Mouse (Mus musculus) cerebral cortex, adult 2 months (tissue): ENCODE measurements around the gene Stxbp2.

Experiments
- WGBS: fragments of 180-500 bp; shearing (Covaris S2); methylation state at CpG from one replicate; pipeline ENCODE4 v1.1.7; 2018; 5-methylcytosine and 5-hydroxymethylcytosine counted together

The Stxbp2 gene

DNA sequence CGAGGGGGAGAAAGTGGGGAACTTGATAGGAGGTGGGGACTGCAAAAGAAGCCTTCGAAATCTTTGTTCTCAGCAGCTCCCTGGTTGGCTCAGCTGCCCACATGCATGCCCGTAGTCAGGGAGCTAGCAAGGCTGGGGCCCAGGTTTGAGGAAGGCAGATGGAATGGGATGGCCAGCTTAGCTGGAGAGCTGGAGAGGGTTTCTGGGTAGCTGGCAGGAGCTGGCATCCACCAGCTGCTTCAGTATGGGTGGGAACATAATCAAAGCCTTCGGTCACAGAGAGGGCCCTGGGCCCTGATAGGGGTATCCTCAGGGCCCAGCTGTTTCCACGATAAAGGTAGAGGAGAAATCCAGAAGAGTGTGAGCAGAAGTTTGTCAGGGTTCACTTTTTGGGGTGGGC is 51.7 kb downstream of the Stxbp2 start:
- WGBS: 82% methylated on average over 5 of the region's 5 CpGs

- WGBS: 63% methylated on average over 6 of the region's 6 CpGs
Measured at GRCm38 (mm10) chr8:3683408-3684176, 52.8 kb downstream of the Stxbp2 start.

GRCm38 (mm10) chr8:3685422-3685821 is 54.7 kb downstream of the Stxbp2 start:
- 72% methylated on average over 5 of the region's 5 CpGs for WGBS

DNA sequence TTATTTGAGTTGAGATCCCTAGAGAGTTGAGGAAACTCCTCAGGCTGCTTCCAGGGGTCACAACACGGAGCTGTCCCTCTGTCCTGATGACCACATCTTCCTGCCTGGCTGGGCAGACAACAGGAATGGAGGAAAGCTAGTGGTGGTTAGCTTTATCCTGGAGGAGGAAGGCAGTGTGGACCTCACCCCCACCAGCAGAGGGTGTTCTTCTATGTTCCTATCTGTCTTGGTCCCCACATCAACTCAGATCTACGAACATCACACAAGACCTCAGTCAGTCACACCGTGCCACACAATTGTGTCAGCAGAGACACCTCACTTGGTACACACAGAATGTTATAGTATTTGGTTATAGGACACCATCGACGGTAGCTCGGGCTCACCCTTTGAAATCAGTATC is 56.8 kb downstream of the Stxbp2 start:
- WGBS: 77% methylated on average over 6 of the region's 6 CpGs

- 65% methylated on average over 3 of the region's 3 CpGs for WGBS
Measured at GRCm38 (mm10) chr8:3690774-3691173, 60.0 kb downstream of the Stxbp2 start.
